Mouse (Mus musculus): ENCODE results near the gene Map3k20.

GRCm38 (mm10) chr2:72363449-72363848, 78.0 kb downstream of the Map3k20 start:
- TF ChIP-seq POLR2A (IDR thresholded peaks at IDR 0.05; ENCODE audit: borderline replicate concordance, extremely low read depth, low read depth, low read length): no peak
- TF ChIP-seq CTCF (IDR thresholded peaks at IDR 0.05; ENCODE audit: insufficient read depth, low read length): no peak

All from lung, adult 2 months (tissue).